Mouse (Mus musculus) heart, adult 2 months (tissue): ENCODE measurements around the gene Ceacam19. TPM values are rescaled to one million over a fixed set of nuclear protein-coding genes. Genes with fewer than 3 reads are reported as not detected.
A peak's percentile ranks its signal among the peaks of the same experiment; 100 is the strongest.

Experiments
- DNase-seq, 2 experiments: peaks; one replicate each; pipeline ENCODE4 v3.0.0; 2021
- H3K27ac ChIP-seq: fragments of 200-600 bp; 2 replicates; pipeline ENCODE4 v1.8.1; 2022
- H3K27me3 ChIP-seq: fragments of 200-500 bp; 2 replicates; pipeline ENCODE4 v1.6.1; 2012; ENCODE audit warnings: mild to moderate bottlenecking, low read length, inconsistent platforms, mixed read lengths; ENCODE audit not compliant: control insufficient read depth, insufficient read depth
- H3K36me3 ChIP-seq: fragments of 200-500 bp; 2 replicates; pipeline ENCODE4 v1.6.1; 2012; ENCODE audit warnings: low read length, inconsistent platforms; ENCODE audit not compliant: control insufficient read depth, insufficient read depth
- H3K4me1 ChIP-seq: fragments of 200-500 bp; 2 replicates; pipeline ENCODE4 v1.6.1; 2011; ENCODE audit warnings: low read length; ENCODE audit not compliant: control insufficient read depth, insufficient read depth
- H3K4me3 ChIP-seq: fragments of 200-600 bp; 2 replicates; pipeline ENCODE4 v1.8.1; 2022
- H3K79me2 ChIP-seq: fragments of 200-500 bp; replicated peaks from 2 replicates; pipeline ENCODE4 v1.6.1; 2012; ENCODE audit warnings: mild to moderate bottlenecking, inconsistent platforms, low read length, moderate library complexity, mixed read lengths; ENCODE audit not compliant: control insufficient read depth, insufficient read depth
- H3K9ac ChIP-seq: fragments of 200-500 bp; 2 replicates; pipeline ENCODE4 v1.6.1; 2012; ENCODE audit warnings: low read depth, mild to moderate bottlenecking, control low read depth, inconsistent platforms, low read length, mixed read lengths
- CTCF ChIP-seq: fragments of 200-600 bp; IDR thresholded peaks from 2 replicates; pipeline ENCODE4 v1.8.1; 2022; ENCODE audit warnings: antibody characterized with exemption, mild to moderate bottlenecking, moderate library complexity
- EP300 ChIP-seq: fragments of 200-500 bp; IDR thresholded peaks from 2 replicates; pipeline ENCODE4 v1.6.1; 2011; ENCODE audit warnings: low read depth, low read length, control low read depth; ENCODE audit not compliant: insufficient read depth
- POLR2A ChIP-seq: fragments of 200-500 bp; IDR thresholded peaks from 2 replicates; pipeline ENCODE4 v1.6.1; 2011; ENCODE audit warnings: mild to moderate bottlenecking, low read depth, low read length, control low read depth; ENCODE audit not compliant: insufficient read depth
- WGBS: fragments of 180-500 bp; shearing (Covaris S2); methylation state at CpG from one replicate; pipeline ENCODE4 v1.1.7; 2018; 5-methylcytosine and 5-hydroxymethylcytosine counted together
- intact Hi-C: fragments of 180-260 bp; cut with DNase I; formaldehyde crosslinking; loops from one replicate; pipeline ENCODE4 v1.15.1; 2025
- polyA plus RNA-seq: library from polyadenylated mRNA; depleted of rRNA; stranded (reverse); fragments of >200 nt; gene quantifications from 2 replicates; pipeline ENCODE4 v1.2.3, GENCODE M21; 2012; rRNA removed
- total RNA-seq, 2 experiments: library from RNA; stranded (reverse); gene quantifications; 2 replicates each; pipeline ENCODE4 v1.2.3; 2021

Gene Ceacam19
- total and polyA plus RNA-seq, 3 experiments = not detected

DNA sequence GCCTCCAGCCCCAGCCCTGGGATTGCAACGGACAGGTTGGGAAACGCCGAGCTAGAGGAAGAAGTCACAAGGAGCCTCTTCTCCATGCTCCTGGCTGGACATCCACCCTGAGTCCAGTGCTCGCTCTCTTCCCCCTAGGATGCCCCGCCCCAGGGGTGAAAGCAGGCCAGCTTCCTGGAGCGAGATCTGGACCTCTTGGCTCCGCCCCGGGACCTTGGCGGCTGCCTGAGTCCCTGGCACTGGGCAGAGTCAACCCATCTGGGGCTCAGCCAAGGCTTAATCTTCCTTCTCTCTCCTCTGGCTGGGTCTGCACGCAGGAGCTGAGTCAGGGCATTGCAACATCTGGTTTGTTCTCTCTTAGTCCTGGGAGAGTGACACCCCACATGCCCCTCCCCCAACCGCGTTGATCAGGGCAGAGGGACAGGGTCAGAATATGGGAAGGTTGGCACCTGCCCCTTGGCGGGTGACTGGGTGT, 57.0 kb downstream of the Ceacam19 start:
- intact Hi-C loops = no loop called here
- Histone ChIP-seq H3K79me2 (no peaks in the 10 kb centered on the region), H3K4me3 (peak overlapping the region; percentile 0; the same call in 1 of the 2 replicates), H3K9ac (no peak overlapping the region), H3K4me1 (peaks cover 9% of the 10 kb centered on the region), H3K27me3 (no peaks in the 10 kb centered on the region), H3K36me3 (no peaks in the 10 kb centered on the region), H3K27ac (peak overlapping the region; percentile 78)
- peak; percentile 92 to 95 for DNase-seq
- TF ChIP-seq POLR2A (peak; percentile 40), CTCF (no peak), EP300 (peak; percentile 91)
- WGBS = 2% methylated on average over 13 of the region's 13 CpGs

- intact Hi-C loops = no loop called here
- Histone ChIP-seq H3K9ac (no peak overlapping the region), H3K4me3 (no peak overlapping the region), H3K27ac (no peak overlapping the region), H3K4me1 (peaks cover 9% of the 10 kb centered on the region), H3K27me3 (no peaks in the 10 kb centered on the region), H3K79me2 (no peaks in the 10 kb centered on the region), H3K36me3 (no peaks in the 10 kb centered on the region)
- WGBS = 91% methylated on average over 3 of the region's 3 CpGs
- TF ChIP-seq POLR2A = no peak
- TF ChIP-seq CTCF = no peak
- no peak for TF ChIP-seq EP300
- DNase-seq = no peak
Measured at GRCm38 (mm10) chr7:19829694-19830093, 58.1 kb downstream of the Ceacam19 start.

DNA sequence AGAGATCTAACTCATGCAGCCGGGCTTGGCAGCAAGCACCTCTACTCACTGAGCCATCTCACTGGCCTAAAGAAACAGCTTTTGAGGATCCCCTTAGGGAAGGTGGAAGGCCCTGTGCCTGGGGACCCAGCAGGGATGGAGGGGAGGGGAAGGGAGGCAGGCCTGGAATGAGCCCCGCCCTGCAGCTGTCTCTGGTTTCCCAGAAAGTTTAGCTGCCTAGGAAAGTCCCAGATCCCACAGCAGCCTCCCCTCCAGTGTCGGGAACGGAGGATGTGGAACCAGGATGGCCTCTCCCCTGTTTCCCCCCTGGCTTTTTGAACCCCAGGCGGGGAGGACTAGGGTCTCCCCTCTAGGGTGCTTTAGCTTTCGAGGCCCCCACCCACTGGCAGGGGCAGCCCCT, 61.0 kb downstream of the Ceacam19 start:
- H3K79me2 ChIP-seq = no peaks in the 10 kb centered on the region
- intact Hi-C loops = no loop called here
- H3K36me3 ChIP-seq = no peaks in the 10 kb centered on the region
- peaks cover 24% of the 10 kb centered on the region for H3K4me1 ChIP-seq
- no peaks in the 10 kb centered on the region for H3K27me3 ChIP-seq
- WGBS = 40% methylated on average over 6 of the region's 6 CpGs
- H3K9ac ChIP-seq = no peak overlapping the region
- H3K4me3 ChIP-seq = no peak overlapping the region
- TF ChIP-seq CTCF (no peak), POLR2A (no peak), EP300 (no peak)
- H3K27ac ChIP-seq = peak overlapping the region; percentile 34; the same call in 1 of the 2 replicates
- peak; percentile 49 for DNase-seq

Other genes starting within 250 kb of the Ceacam19 start
- 10 to 100 TPM; 61.7 to 74.9 TPM for gene Clptm1, start 222.9 kb downstream of the Ceacam19 start, total RNA-seq
- 70.1 and 123 TPM in 2 replicates for gene Clptm1, start 222.9 kb downstream of the Ceacam19 start, polyA plus RNA-seq
- gene Apoc2, start 210.0 kb downstream of the Ceacam19 start, total RNA-seq = under 1 TPM in 1 of 2 experiments, not detected in 1; 0.47 TPM
- gene Apoc2, start 210.0 kb downstream of the Ceacam19 start, polyA plus RNA-seq = not detected in 2 replicates
- not detected for gene Gm44805, start 206.5 kb downstream of the Ceacam19 start, total RNA-seq
- gene Gm44805, start 206.5 kb downstream of the Ceacam19 start, polyA plus RNA-seq = not detected in 2 replicates
- not detected for gene Apoc4, start 206.5 kb downstream of the Ceacam19 start, total RNA-seq
- gene Apoc4, start 206.5 kb downstream of the Ceacam19 start, polyA plus RNA-seq = 0.82 TPM in 1 of 2 replicates, not detected in the other
- 1 to 10 TPM; 2.7 to 4.2 TPM for gene Apoc1, start 195.3 kb downstream of the Ceacam19 start, total RNA-seq
- gene Apoc1, start 195.3 kb downstream of the Ceacam19 start, polyA plus RNA-seq = 3.1 and 7.2 TPM in 2 replicates
- gene Apoe, start 188.8 kb downstream of the Ceacam19 start, total RNA-seq = 100 to 1,000 TPM; 278 to 293 TPM
- gene Apoe, start 188.8 kb downstream of the Ceacam19 start, polyA plus RNA-seq = 456 and 519 TPM in 2 replicates
- 10 to 100 TPM; 92.7 to 98.2 TPM for gene Tomm40, start 172.5 kb downstream of the Ceacam19 start, total RNA-seq
- 81.9 and 91.2 TPM in 2 replicates for gene Tomm40, start 172.5 kb downstream of the Ceacam19 start, polyA plus RNA-seq
- 10 to 100 TPM; 30.2 to 41.4 TPM for gene Nectin2, start 137.5 kb downstream of the Ceacam19 start, total RNA-seq
- 29.4 and 30.7 TPM in 2 replicates for gene Nectin2, start 137.5 kb downstream of the Ceacam19 start, polyA plus RNA-seq
- gene Bcam, start 116.9 kb downstream of the Ceacam19 start, total RNA-seq = 100 to 1,000 TPM; 190 to 214 TPM
- gene Bcam, start 116.9 kb downstream of the Ceacam19 start, polyA plus RNA-seq = 240 and 262 TPM in 2 replicates
- under 1 TPM; 0.63 to 0.77 TPM for gene Cblc, start 91.2 kb downstream of the Ceacam19 start, total RNA-seq
- 0.41 and 1.2 TPM in 2 replicates for gene Cblc, start 91.2 kb downstream of the Ceacam19 start, polyA plus RNA-seq
- 1 to 10 TPM; 3.5 to 6.1 TPM for gene Bcl3, start 65.2 kb downstream of the Ceacam19 start, total RNA-seq
- 11.9 and 14.0 TPM in 2 replicates for gene Bcl3, start 65.2 kb downstream of the Ceacam19 start, polyA plus RNA-seq
- gene Gm19345, start 36.0 kb downstream of the Ceacam19 start, total RNA-seq = not detected
- gene Gm19345, start 36.0 kb downstream of the Ceacam19 start, polyA plus RNA-seq = not detected in 2 replicates
- gene Ceacam16, start 26.7 kb downstream of the Ceacam19 start, total RNA-seq = under 1 TPM in 1 of 2 experiments, not detected in 1; 0.14 TPM
- 0.35 and 0.66 TPM in 2 replicates for gene Ceacam16, start 26.7 kb downstream of the Ceacam19 start, polyA plus RNA-seq
- gene Pvr, start 33.2 kb upstream of the Ceacam19 start, total RNA-seq = 10 to 100 TPM; 20.1 to 24.5 TPM
- 18.1 and 34.0 TPM in 2 replicates for gene Pvr, start 33.2 kb upstream of the Ceacam19 start, polyA plus RNA-seq
- gene Igsf23, start 62.8 kb upstream of the Ceacam19 start, total RNA-seq = 1 to 10 TPM; 1.9 to 2.9 TPM
- gene Igsf23, start 62.8 kb upstream of the Ceacam19 start, polyA plus RNA-seq = 8.6 and 9.9 TPM in 2 replicates
- not detected for gene Ceacam20, start 77.4 kb upstream of the Ceacam19 start, total RNA-seq
- not detected in 2 replicates for gene Ceacam20, start 77.4 kb upstream of the Ceacam19 start, polyA plus RNA-seq
- gene Nlrp9b, start 103.5 kb upstream of the Ceacam19 start, total RNA-seq = not detected
- gene Nlrp9b, start 103.5 kb upstream of the Ceacam19 start, polyA plus RNA-seq = not detected in 2 replicates
- gene Vmn1r91, start 211.7 kb upstream of the Ceacam19 start, total RNA-seq = not detected
- not detected in 2 replicates for gene Vmn1r91, start 211.7 kb upstream of the Ceacam19 start, polyA plus RNA-seq
- not detected for gene Gm16442, start 234.6 kb upstream of the Ceacam19 start, total RNA-seq
- gene Gm16442, start 234.6 kb upstream of the Ceacam19 start, polyA plus RNA-seq = not detected in 2 replicates